Mouse (Mus musculus) stomach, embryonic 14.5 days (tissue): ENCODE results near the gene Gdf2. TPM values are rescaled to one million over a fixed set of nuclear protein-coding genes. Genes with fewer than 3 reads are reported as not detected.

Experiments used
- polyA plus RNA-seq: library from polyadenylated mRNA; unstranded; fragments of >200 nt; fragmentation: Nextera tagmentation; extraction: Ambion mirVana; gene quantifications from 2 replicates; pipeline ENCODE4 v1.2.1, GENCODE M21; 2014

Gene Gdf2
- polyA plus RNA-seq, 1 experiment from 2014 or later, result not detected

Other genes starting within 250 kb of the Gdf2 start
- 5.8 and 6.7 TPM in 2 replicates for gene Gdf10, start 17.5 kb upstream of the Gdf2 start, polyA plus RNA-seq
- gene Rbp3, start 13.0 kb downstream of the Gdf2 start, polyA plus RNA-seq, result not detected in 2 replicates
- 0.31 and 0.45 TPM in 2 replicates for gene Zfp488, start 37.7 kb downstream of the Gdf2 start, polyA plus RNA-seq
- gene Gm30083, start 74.1 kb downstream of the Gdf2 start, polyA plus RNA-seq, result not detected in 2 replicates
- gene Gm5460, start 75.7 kb downstream of the Gdf2 start, polyA plus RNA-seq, result not detected in 2 replicates
- not detected in 2 replicates for gene Antxrl, start 111.7 kb downstream of the Gdf2 start, polyA plus RNA-seq
- 50.6 and 54.0 TPM in 2 replicates for gene Anxa8, start 144.9 kb downstream of the Gdf2 start, polyA plus RNA-seq
- 0.69 TPM in 1 of 2 replicates, not detected in the other for gene A630023A22Rik, start 161.7 kb downstream of the Gdf2 start, polyA plus RNA-seq
- 0.13 and 0.19 TPM in 2 replicates for gene Npy4r, start 211.4 kb downstream of the Gdf2 start, polyA plus RNA-seq